Mouse (Mus musculus) stomach, embryonic 14.5 days (tissue): ENCODE measurements around the gene Nav2. TPM values are rescaled to one million over a fixed set of nuclear protein-coding genes. Genes with fewer than 3 reads are reported as not detected.

ENCODE experiments used
- ATAC-seq: fragments of 200-750 bp; cut with Nextera tagmentation; 2 replicates; pipeline ENCODE4 v1.8.0; 2017; ENCODE audit warnings: low read depth, moderate TSS enrichment; ENCODE audit not compliant: insufficient number of reproducible peaks, insufficient read depth, low FRiP score
- H3K27ac ChIP-seq: fragments of 300-500 bp; sonication (generic); 2 replicates; pipeline ENCODE4 v1.5.1; 2014; ENCODE audit warnings: mild to moderate bottlenecking, low read length, moderate library complexity, mixed read lengths
- H3K27me3 ChIP-seq: fragments of 300-500 bp; sonication (generic); 2 replicates; pipeline ENCODE4 v1.6.1; 2014; ENCODE audit warnings: low read length, control low read depth, mixed read lengths; ENCODE audit not compliant: control insufficient read depth, insufficient read depth
- H3K36me3 ChIP-seq: fragments of 300-500 bp; sonication (generic); 2 replicates; pipeline ENCODE4 v1.6.1; 2014; ENCODE audit warnings: mild to moderate bottlenecking, control low read depth, low read length, moderate library complexity, mixed read lengths; ENCODE audit not compliant: control insufficient read depth, insufficient read depth
- H3K4me1 ChIP-seq: fragments of 300-500 bp; sonication (generic); 2 replicates; pipeline ENCODE4 v1.6.1; 2014; ENCODE audit warnings: low read length, control low read depth, mixed read lengths; ENCODE audit not compliant: control insufficient read depth, insufficient read depth
- H3K4me2 ChIP-seq: fragments of 300-500 bp; sonication (generic); replicated peaks from 2 replicates; pipeline ENCODE4 v1.6.1; 2014; ENCODE audit warnings: low read depth, low read length, control low read depth
- H3K4me3 ChIP-seq: fragments of 300-500 bp; sonication (generic); 2 replicates; pipeline ENCODE4 v1.5.1; 2014; ENCODE audit warnings: low read depth, low read length, control low read depth
- H3K9ac ChIP-seq: fragments of 300-500 bp; sonication (generic); replicated peaks from 2 replicates; pipeline ENCODE4 v1.6.1; 2014; ENCODE audit warnings: low read depth, mild to moderate bottlenecking, control low read depth, low read length, moderate library complexity, mixed read lengths
- H3K9me3 ChIP-seq: fragments of 300-500 bp; sonication (generic); 2 replicates; pipeline ENCODE4 v1.6.1; 2016; ENCODE audit warnings: low read depth, low read length, control low read depth; ENCODE audit not compliant: control insufficient read depth
- WGBS: fragments of 180-500 bp; shearing (Covaris S2); extraction: QIAGEN DNeasy Blood & Tissue Kit; methylation state at CpG from one replicate; pipeline ENCODE4 v1.1.7; 2014; 5-methylcytosine and 5-hydroxymethylcytosine counted together
- polyA plus RNA-seq: library from polyadenylated mRNA; unstranded; fragments of >200 nt; fragmentation: Nextera tagmentation; extraction: Ambion mirVana; gene quantifications from 2 replicates; pipeline ENCODE4 v1.2.1, GENCODE M21; 2014

Gene Nav2
- polyA plus RNA-seq, 1 experiment from 2014 or later: 41.1 TPM

DNA sequence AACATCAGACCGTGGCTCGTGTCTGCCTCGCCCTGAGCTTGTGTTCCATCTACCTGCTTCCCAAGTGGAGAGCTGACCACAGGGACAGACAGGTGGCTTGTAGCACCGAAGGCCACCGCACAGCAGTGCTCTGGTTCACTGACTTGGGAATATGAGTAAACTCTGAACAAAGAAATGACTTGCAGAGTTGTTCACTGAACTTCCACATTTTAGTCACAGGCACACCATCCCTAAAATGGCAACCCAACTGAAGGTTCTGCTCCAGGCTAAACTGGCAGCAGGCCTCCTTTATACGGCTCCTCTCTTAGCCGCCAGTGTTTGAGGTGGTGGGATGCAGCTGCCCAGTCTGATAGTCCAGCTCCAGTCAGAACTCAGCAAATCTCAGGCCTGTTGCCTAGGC, 343.9 kb downstream of the Nav2 start:
- H3K27me3 ChIP-seq: 0 out of 2 replicates have a peak, but pooled peaks cover 6% of the 10 kb centered on the region
- no peak overlapping the region for H3K27ac ChIP-seq
- ATAC-seq: no peak
- no peak overlapping the region for H3K4me2 ChIP-seq
- H3K4me3 ChIP-seq: no peak overlapping the region
- H3K36me3 ChIP-seq: no peaks in the 10 kb centered on the region
- 91% methylated on average over 7 of the region's 7 CpGs for WGBS
- peaks cover 27% of the 10 kb centered on the region for H3K4me1 ChIP-seq
- H3K9me3 ChIP-seq: no peaks in the 10 kb centered on the region
- H3K9ac ChIP-seq: no peak overlapping the region

DNA sequence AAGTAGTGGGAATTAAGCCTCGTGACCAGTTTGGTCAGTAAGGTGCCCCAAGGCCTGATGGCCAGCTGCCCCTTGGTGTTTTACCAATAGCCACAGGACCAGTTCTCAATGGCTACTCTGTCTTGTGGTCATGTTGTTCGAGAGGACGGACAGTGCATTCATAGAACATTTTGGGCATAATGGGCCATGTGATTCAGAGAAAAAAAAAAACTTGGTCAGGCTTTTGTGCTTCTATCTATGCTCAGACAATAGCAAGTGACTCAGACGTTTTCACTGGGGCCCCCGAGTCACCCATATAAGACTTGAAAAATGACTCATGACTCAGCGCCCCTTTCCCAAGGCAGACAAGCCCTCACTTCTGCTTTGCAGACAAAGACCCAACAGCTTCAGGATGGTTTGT, 344.4 kb downstream of the Nav2 start:
- WGBS: 70% methylated on average over 6 of the region's 6 CpGs
- peaks cover 22% of the 10 kb centered on the region for H3K4me1 ChIP-seq
- 0 out of 2 replicates have a peak, but pooled peaks cover 3% of the 10 kb centered on the region for H3K27me3 ChIP-seq
- H3K4me2 ChIP-seq: no peak overlapping the region
- H3K27ac ChIP-seq: no peak overlapping the region
- no peak overlapping the region for H3K9ac ChIP-seq
- ATAC-seq: no peak
- no peaks in the 10 kb centered on the region for H3K36me3 ChIP-seq
- no peaks in the 10 kb centered on the region for H3K9me3 ChIP-seq
- H3K4me3 ChIP-seq: no peak overlapping the region

GRCm38 (mm10) chr7:49255053-49255452, 346.5 kb downstream of the Nav2 start:
- Histone ChIP-seq H3K4me2 (no peak overlapping the region), H3K36me3 (no peaks in the 10 kb centered on the region), H3K27ac (no peak overlapping the region), H3K27me3 (no peaks in the 10 kb centered on the region), H3K9ac (no peak overlapping the region), H3K9me3 (no peaks in the 10 kb centered on the region), H3K4me1 (peaks cover 11% of the 10 kb centered on the region), H3K4me3 (no peak overlapping the region)
- no peak for ATAC-seq
- WGBS: 92% methylated on average over 5 of the region's 5 CpGs

- WGBS: 78% methylated on average over 13 of the region's 13 CpGs
- Histone ChIP-seq H3K27ac (no peak overlapping the region), H3K4me2 (no peak overlapping the region), H3K4me3 (no peak overlapping the region), H3K36me3 (no peaks in the 10 kb centered on the region), H3K9me3 (no peaks in the 10 kb centered on the region), H3K27me3 (no peaks in the 10 kb centered on the region), H3K4me1 (peaks cover 3% of the 10 kb centered on the region), H3K9ac (no peak overlapping the region)
- ATAC-seq: no peak
Observed at GRCm38 (mm10) chr7:49257234-49257906, 348.9 kb downstream of the Nav2 start.

GRCm38 (mm10) chr7:49258088-49258487, 349.6 kb downstream of the Nav2 start:
- H3K4me2 ChIP-seq: no peak overlapping the region
- no peaks in the 10 kb centered on the region for H3K27me3 ChIP-seq
- 76% methylated on average over 6 of the region's 6 CpGs for WGBS
- no peaks in the 10 kb centered on the region for H3K36me3 ChIP-seq
- H3K9me3 ChIP-seq: no peaks in the 10 kb centered on the region
- H3K4me1 ChIP-seq: peaks cover 3% of the 10 kb centered on the region
- H3K9ac ChIP-seq: no peak overlapping the region
- H3K4me3 ChIP-seq: no peak overlapping the region
- no peak for ATAC-seq
- H3K27ac ChIP-seq: no peak overlapping the region

DNA sequence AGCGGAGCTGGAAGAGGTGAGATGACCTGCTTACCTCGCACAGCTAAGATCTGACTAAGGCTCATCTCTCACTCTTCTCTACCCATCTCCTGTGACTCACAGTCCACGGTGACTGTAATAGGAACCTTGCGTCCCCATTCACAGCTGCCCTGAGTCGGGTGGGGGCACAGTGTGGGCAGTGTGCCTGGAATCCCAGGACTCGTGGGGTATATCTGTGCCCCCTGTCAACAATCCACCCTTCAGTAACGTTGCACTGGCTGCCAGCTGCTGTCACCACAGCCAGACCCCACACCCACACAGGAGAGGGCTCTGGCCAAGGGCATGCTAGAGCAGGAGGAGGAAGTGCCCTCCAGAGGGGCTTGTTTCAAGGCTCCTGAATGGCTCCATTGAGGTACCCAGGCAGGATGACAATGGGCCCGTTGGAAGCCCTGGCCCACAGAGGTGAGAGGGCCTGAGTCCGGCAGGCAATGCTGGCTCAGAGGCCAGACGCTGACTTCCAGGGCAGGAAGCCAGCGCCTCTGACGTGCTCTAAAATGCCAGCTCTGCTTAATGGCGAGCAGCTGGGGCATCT, 353.5 kb downstream of the Nav2 start:
- H3K4me1 ChIP-seq: no peaks in the 10 kb centered on the region
- H3K27ac ChIP-seq: no peak overlapping the region
- H3K9me3 ChIP-seq: no peaks in the 10 kb centered on the region
- H3K4me3 ChIP-seq: no peak overlapping the region
- H3K36me3 ChIP-seq: no peaks in the 10 kb centered on the region
- 76% methylated on average over 13 of the region's 13 CpGs for WGBS
- no peaks in the 10 kb centered on the region for H3K27me3 ChIP-seq
- H3K4me2 ChIP-seq: no peak overlapping the region
- ATAC-seq: no peak
- no peak overlapping the region for H3K9ac ChIP-seq

GRCm38 (mm10) chr7:49266422-49266821, 357.9 kb downstream of the Nav2 start:
- Histone ChIP-seq H3K4me2 (no peak overlapping the region), H3K27me3 (no peaks in the 10 kb centered on the region), H3K4me3 (no peak overlapping the region), H3K9me3 (no peaks in the 10 kb centered on the region), H3K36me3 (no peaks in the 10 kb centered on the region), H3K27ac (no peak overlapping the region), H3K9ac (no peak overlapping the region), H3K4me1 (no peaks in the 10 kb centered on the region)
- WGBS: 84% methylated on average over 6 of the region's 6 CpGs
- ATAC-seq: no peak

DNA sequence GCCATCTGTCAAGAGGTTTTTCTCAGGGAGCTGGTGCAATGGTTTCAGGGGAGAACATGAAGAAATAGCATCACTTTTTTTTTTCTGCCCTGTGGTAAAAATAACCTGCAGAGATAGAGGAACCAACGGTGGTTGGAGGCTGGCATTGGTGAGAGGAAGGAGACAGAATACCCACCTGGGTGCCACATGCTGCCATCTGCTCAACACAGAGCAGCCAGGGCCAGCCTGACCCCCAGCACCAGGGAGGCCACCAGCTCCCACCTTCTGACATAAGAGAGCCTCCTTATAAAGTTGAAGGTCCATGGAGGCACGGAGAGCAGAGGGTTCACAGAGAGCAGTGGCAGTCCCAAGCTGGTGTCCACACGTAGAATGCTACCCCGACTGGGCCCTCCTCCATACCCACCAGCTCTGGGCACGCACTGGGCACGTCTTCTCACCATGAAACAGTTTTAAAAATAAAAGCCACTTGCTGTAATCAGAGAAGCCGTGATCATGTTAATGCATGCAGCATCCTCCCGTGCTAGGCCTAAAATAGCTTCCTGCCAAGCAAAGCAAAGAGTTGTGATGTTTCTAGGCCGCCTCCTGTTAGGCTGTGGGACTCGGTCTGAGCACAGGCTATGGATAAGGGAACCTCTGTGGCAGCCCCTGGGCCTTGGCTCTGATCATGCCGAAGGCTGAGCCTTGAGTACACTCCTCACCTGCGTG, 359.3 kb downstream of the Nav2 start:
- Histone ChIP-seq H3K9ac (no peak overlapping the region), H3K27me3 (no peaks in the 10 kb centered on the region), H3K27ac (no peak overlapping the region), H3K9me3 (no peaks in the 10 kb centered on the region), H3K4me2 (no peak overlapping the region), H3K4me1 (no peaks in the 10 kb centered on the region), H3K36me3 (no peaks in the 10 kb centered on the region), H3K4me3 (no peak overlapping the region)
- WGBS: 84% methylated on average over 12 of the region's 12 CpGs
- ATAC-seq: no peak
